Mouse (Mus musculus) myocyte (in vitro differentiated cells): ENCODE results near the gene Gpha2.

Experiments used
- CEBPB ChIP-seq: IDR thresholded peaks from 2 replicates; pipeline ENCODE4 v1.6.1; 2011; ENCODE audit warnings: mild to moderate bottlenecking, moderate library complexity; ENCODE audit not compliant: poor library complexity, insufficient read depth, severe bottlenecking
- MAX ChIP-seq: IDR thresholded peaks from one replicate; pipeline ENCODE4 v1.6.1; 2011; ENCODE audit warnings: low read depth, mild to moderate bottlenecking, control low read depth
- POLR2A ChIP-seq: IDR thresholded peaks from one replicate; pipeline ENCODE4 v1.6.1; 2011; ENCODE audit warnings: low read depth, mild to moderate bottlenecking, control low read depth, moderate library complexity; ENCODE audit not compliant: insufficient read length
- SRF ChIP-seq: IDR thresholded peaks from one replicate; pipeline ENCODE4 v1.6.1; 2011; ENCODE audit warnings: low read depth; ENCODE audit not compliant: control insufficient read depth, insufficient read length
- TCF12 ChIP-seq: IDR thresholded peaks from one replicate; pipeline ENCODE4 v1.6.1; 2011; ENCODE audit warnings: mild to moderate bottlenecking, control low read depth; ENCODE audit not compliant: poor library complexity, insufficient read depth, severe bottlenecking

- no peak for TF ChIP-seq TCF12
- no peak for TF ChIP-seq CEBPB
- no peak for TF ChIP-seq MAX
- no peak for TF ChIP-seq POLR2A
- TF ChIP-seq SRF: no peak
These were observed 44.5 kb downstream of the Gpha2 start for GRCm38 (mm10) chr19:6270661-6271060.
